Mouse (Mus musculus) heart, postnatal 10 days (tissue): ENCODE data around the gene Osbpl8. TPM values are rescaled to one million over a fixed set of nuclear protein-coding genes. Genes with fewer than 3 reads are reported as not detected.

ENCODE experiments used
- total RNA-seq, 2 experiments: library from RNA; stranded (reverse); gene quantifications; 2 replicates each; pipeline ENCODE4 v1.2.3; 2021

Gene Osbpl8
- total RNA-seq, 2 experiments from 2014 or later: 82.1 to 88.1 TPM

Other genes with a start within 250 kb of the Osbpl8 start
- 100 to 1,000 TPM; 155 to 161 TPM for gene Csrp2, start 245.0 kb upstream of the Osbpl8 start, total RNA-seq
- 10 to 100 TPM; 25.3 to 29.7 TPM for gene Zdhhc17, start 154.6 kb upstream of the Osbpl8 start, total RNA-seq
- gene Bbs10, start 133.9 kb downstream of the Osbpl8 start, total RNA-seq: 1 to 10 TPM; 2.6 to 3.9 TPM